Mouse (Mus musculus): ENCODE measurements around the gene Gm17455. TPM values are rescaled to one million over a fixed set of nuclear protein-coding genes. Genes with fewer than 3 reads are reported as not detected.

Gene Gm17455
- polyA plus RNA-seq (2015; fragmentation: Nextera tagmentation; extraction: Ambion mirVana), result 4.9 and 6.9 TPM in 2 replicates

DNA sequence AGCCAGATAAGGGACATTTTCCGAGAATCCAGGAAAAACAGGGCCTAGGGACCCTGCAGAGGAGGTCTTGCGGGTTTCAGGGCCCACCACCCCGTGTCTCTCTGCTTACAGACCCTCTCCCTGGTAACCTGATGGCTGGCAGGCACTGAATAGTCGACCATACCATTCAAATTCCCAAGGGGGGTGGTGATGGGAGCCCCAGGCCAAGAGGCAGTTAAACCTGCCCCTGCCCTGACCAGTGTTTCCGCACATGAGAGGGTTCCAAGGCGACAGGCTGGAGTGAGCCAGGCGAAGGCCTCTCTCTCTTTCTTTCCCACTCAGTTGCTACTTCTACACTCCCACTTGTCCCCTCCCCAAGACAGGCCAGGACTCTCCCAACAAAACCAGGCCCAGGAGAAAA, at the start of gene Gm17455:
Gm17455 (plus strand) TSS at position 278 of the 400 bp plus-strand sequence.
- Histone ChIP-seq H3K27ac (replicated peaks) (no peak within 1 kb of the TSS), H3K9me3 (no peaks in the 10 kb centered on the region), H3K4me3 (no peak within 1 kb of the TSS), H3K27me3 (no peaks in the 10 kb centered on the region), H3K9ac (replicated peaks) (no peak within 1 kb of the TSS), H3K4me1 (peaks cover 3% of the 10 kb centered on the region; the same call in 1 of the 2 replicates), H3K36me3 (no peaks in the 10 kb centered on the region), H3K4me2 (replicated peaks) (no peak within 1 kb of the TSS)
- WGBS, result 57% methylated on average over 7 of the region's 7 CpGs
- no peak for ATAC-seq (replicated peaks)

DNA sequence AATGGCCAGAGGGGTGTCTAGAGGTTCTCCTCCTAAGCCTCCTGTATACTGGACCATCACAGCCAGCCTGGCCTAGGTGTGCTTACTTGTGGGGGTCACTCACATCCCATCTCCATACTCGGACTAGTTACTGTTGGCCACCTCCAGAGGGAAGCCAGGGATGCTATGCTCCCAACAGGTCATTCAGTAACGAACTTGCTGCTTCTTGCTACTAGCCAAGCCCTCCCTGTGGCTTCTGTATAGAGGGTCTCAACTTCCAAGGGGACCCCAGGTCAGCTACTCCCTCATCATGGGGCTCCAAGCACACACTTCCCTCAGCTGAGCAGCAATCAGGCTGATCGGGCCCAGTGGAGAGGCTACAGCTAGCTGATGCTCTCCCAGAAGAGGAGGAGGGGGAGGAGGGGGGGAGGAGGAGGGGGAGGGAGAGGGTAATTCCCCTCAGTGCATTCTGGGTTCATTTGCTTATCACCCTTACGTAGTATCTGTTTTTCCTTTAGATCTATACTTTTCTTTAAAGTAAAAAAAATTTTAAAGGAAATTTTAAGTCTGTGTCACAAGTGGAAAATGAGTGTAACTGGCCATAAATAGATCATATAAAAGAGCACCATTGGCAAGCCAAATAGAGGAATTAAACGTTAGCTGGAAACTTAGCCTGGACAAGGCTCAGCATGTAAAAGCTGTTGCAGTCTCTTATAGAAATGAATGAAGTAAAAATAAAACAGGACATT, 49.3 kb upstream of the Gm17455 start:
- no peak overlapping the region for H3K27ac ChIP-seq (replicated peaks)
- no peaks in the 10 kb centered on the region for H3K36me3 ChIP-seq
- no peak overlapping the region for H3K4me3 ChIP-seq
- 46% methylated on average over 5 of the region's 5 CpGs for WGBS
- H3K9me3 ChIP-seq, result no peaks in the 10 kb centered on the region
- H3K27me3 ChIP-seq, result peaks cover 18% of the 10 kb centered on the region
- no peak for ATAC-seq (replicated peaks)
- peaks cover 20% of the 10 kb centered on the region for H3K4me1 ChIP-seq
- no peak overlapping the region for H3K9ac ChIP-seq (replicated peaks)
- 0 out of 2 replicates have a peak overlapping the region, but pooled peaks have one; percentile 5 for H3K4me2 ChIP-seq (replicated peaks)

GRCm38 (mm10) chr10:60350805-60351167, 48.7 kb upstream of the Gm17455 start:
- Histone ChIP-seq H3K27ac (replicated peaks) (no peak overlapping the region), H3K4me3 (no peak overlapping the region), H3K4me1 (peaks cover 20% of the 10 kb centered on the region), H3K27me3 (peaks cover 18% of the 10 kb centered on the region), H3K9ac (replicated peaks) (no peak overlapping the region), H3K9me3 (no peaks in the 10 kb centered on the region), H3K4me2 (replicated peaks) (0 out of 2 replicates have a peak overlapping the region, but pooled peaks have one; percentile 5), H3K36me3 (no peaks in the 10 kb centered on the region)
- WGBS, result 50% methylated on average over 3 of the region's 3 CpGs
- no peak for ATAC-seq (replicated peaks)

GRCm38 (mm10) chr10:60351248-60351647, 48.3 kb upstream of the Gm17455 start:
- Histone ChIP-seq H3K9me3 (no peaks in the 10 kb centered on the region), H3K4me1 (peaks cover 19% of the 10 kb centered on the region), H3K36me3 (no peaks in the 10 kb centered on the region), H3K27ac (replicated peaks) (no peak overlapping the region), H3K4me3 (no peak overlapping the region), H3K4me2 (replicated peaks) (no peak overlapping the region), H3K27me3 (peaks cover 16% of the 10 kb centered on the region), H3K9ac (replicated peaks) (no peak overlapping the region)
- 24% methylated on average over 3 of the region's 3 CpGs for whole genome bisulfite sequencing
- no peak for ATAC-seq (replicated peaks)

- ATAC-seq (replicated peaks), result peak; percentile 29; the same call in 1 of the 2 replicates
- H3K27me3 ChIP-seq, result peaks cover 9% of the 10 kb centered on the region
- no peaks in the 10 kb centered on the region for H3K36me3 ChIP-seq
- no peaks in the 10 kb centered on the region for H3K9me3 ChIP-seq
- no peak overlapping the region for H3K4me2 ChIP-seq (replicated peaks)
- no peak overlapping the region for H3K27ac ChIP-seq (replicated peaks)
- no peak overlapping the region for H3K9ac ChIP-seq (replicated peaks)
- peaks cover 12% of the 10 kb centered on the region for H3K4me1 ChIP-seq
- WGBS, result 37% methylated on average over 7 of the region's 7 CpGs
- H3K4me3 ChIP-seq, result no peak overlapping the region
These were observed 47.6 kb upstream of the Gm17455 start for GRCm38 (mm10) chr10:60351761-60352455.

GRCm38 (mm10) chr10:60353241-60354002, 46.1 kb upstream of the Gm17455 start:
- no peak overlapping the region for H3K4me2 ChIP-seq (replicated peaks)
- no peak overlapping the region for H3K9ac ChIP-seq (replicated peaks)
- peaks cover 10% of the 10 kb centered on the region for H3K4me1 ChIP-seq
- ATAC-seq (replicated peaks), result no peak
- no peak overlapping the region for H3K4me3 ChIP-seq
- no peaks in the 10 kb centered on the region for H3K9me3 ChIP-seq
- no peak overlapping the region for H3K27ac ChIP-seq (replicated peaks)
- no peaks in the 10 kb centered on the region for H3K27me3 ChIP-seq
- H3K36me3 ChIP-seq, result no peaks in the 10 kb centered on the region
- WGBS, result 64% methylated on average over 5 of the region's 5 CpGs

DNA sequence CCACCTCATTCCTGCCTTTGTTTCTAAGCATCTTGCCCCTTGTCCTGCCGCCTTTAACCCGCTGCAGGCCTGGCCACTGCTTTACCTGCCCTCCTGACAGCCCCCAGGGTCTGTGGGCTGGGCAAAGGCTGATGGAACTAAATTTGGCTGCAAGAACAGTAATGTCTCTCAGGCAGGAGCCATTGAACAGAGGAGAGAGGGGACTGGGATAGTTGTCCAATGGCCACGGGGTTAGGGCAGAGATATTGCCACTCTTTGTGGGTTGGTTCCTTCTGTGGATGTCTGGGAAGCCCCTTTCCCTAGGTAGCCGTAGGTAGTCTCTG, 45.6 kb upstream of the Gm17455 start:
- Histone ChIP-seq H3K36me3 (no peaks in the 10 kb centered on the region), H3K9ac (replicated peaks) (no peak overlapping the region), H3K4me1 (peaks cover 10% of the 10 kb centered on the region), H3K4me3 (no peak overlapping the region), H3K4me2 (replicated peaks) (no peak overlapping the region), H3K27me3 (no peaks in the 10 kb centered on the region), H3K9me3 (no peaks in the 10 kb centered on the region), H3K27ac (replicated peaks) (no peak overlapping the region)
- no peak for ATAC-seq (replicated peaks)
- WGBS, result 91% methylated on average over 4 of the region's 4 CpGs

GRCm38 (mm10) chr10:60354881-60355677, 44.4 kb upstream of the Gm17455 start:
- H3K9ac ChIP-seq (replicated peaks), result no peak overlapping the region
- no peaks in the 10 kb centered on the region for H3K27me3 ChIP-seq
- H3K36me3 ChIP-seq, result no peaks in the 10 kb centered on the region
- H3K4me3 ChIP-seq, result no peak overlapping the region
- peaks cover 10% of the 10 kb centered on the region for H3K4me1 ChIP-seq
- H3K27ac ChIP-seq (replicated peaks), result no peak overlapping the region
- WGBS, result 73% methylated on average over 11 of the region's 11 CpGs
- H3K9me3 ChIP-seq, result no peaks in the 10 kb centered on the region
- H3K4me2 ChIP-seq (replicated peaks), result no peak overlapping the region
- ATAC-seq (replicated peaks), result no peak

- ATAC-seq (replicated peaks), result no peak
- Histone ChIP-seq H3K9ac (replicated peaks) (no peak overlapping the region), H3K4me2 (replicated peaks) (no peak overlapping the region), H3K4me1 (no peaks in the 10 kb centered on the region), H3K4me3 (no peak overlapping the region), H3K9me3 (no peaks in the 10 kb centered on the region), H3K27ac (replicated peaks) (no peak overlapping the region), H3K27me3 (no peaks in the 10 kb centered on the region), H3K36me3 (no peaks in the 10 kb centered on the region)
- WGBS, result 85% methylated on average over 4 of the region's 4 CpGs
These were observed 42.1 kb upstream of the Gm17455 start for GRCm38 (mm10) chr10:60357441-60357840.

- 91% methylated on average over 14 of the region's 14 CpGs for WGBS
- H3K9me3 ChIP-seq, result no peaks in the 10 kb centered on the region
- no peaks in the 10 kb centered on the region for H3K36me3 ChIP-seq
- H3K4me3 ChIP-seq, result no peak overlapping the region
- no peak overlapping the region for H3K27ac ChIP-seq (replicated peaks)
- H3K9ac ChIP-seq (replicated peaks), result no peak overlapping the region
- H3K4me2 ChIP-seq (replicated peaks), result no peak overlapping the region
- no peaks in the 10 kb centered on the region for H3K4me1 ChIP-seq
- no peaks in the 10 kb centered on the region for H3K27me3 ChIP-seq
- no peak for ATAC-seq (replicated peaks)
These were observed 41.6 kb upstream of the Gm17455 start for GRCm38 (mm10) chr10:60357901-60358300.

- no peak overlapping the region for H3K9ac ChIP-seq (replicated peaks)
- no peak overlapping the region for H3K27ac ChIP-seq (replicated peaks)
- H3K36me3 ChIP-seq, result no peaks in the 10 kb centered on the region
- 26% methylated on average over 4 of the region's 4 CpGs for WGBS
- ATAC-seq (replicated peaks), result no peak
- H3K9me3 ChIP-seq, result no peaks in the 10 kb centered on the region
- H3K27me3 ChIP-seq, result no peaks in the 10 kb centered on the region
- H3K4me2 ChIP-seq (replicated peaks), result no peak overlapping the region
- H3K4me1 ChIP-seq, result no peaks in the 10 kb centered on the region
- H3K4me3 ChIP-seq, result no peak overlapping the region
These were observed 40.8 kb upstream of the Gm17455 start for GRCm38 (mm10) chr10:60358776-60359175.
